Mouse (Mus musculus): ENCODE data around the gene Ubb. TPM values are rescaled to one million over a fixed set of nuclear protein-coding genes. Genes with fewer than 3 reads are reported as not detected.

Ubb gene
- 138 TPM for polyA plus RNA-seq (2014; fragmentation: Illumina TruSeq; extraction: RNeasy Lipid Tissue Mini Kit (QIAGEN cat#74804); ENCODE audit: low read depth, low replicate concordance)

DNA sequence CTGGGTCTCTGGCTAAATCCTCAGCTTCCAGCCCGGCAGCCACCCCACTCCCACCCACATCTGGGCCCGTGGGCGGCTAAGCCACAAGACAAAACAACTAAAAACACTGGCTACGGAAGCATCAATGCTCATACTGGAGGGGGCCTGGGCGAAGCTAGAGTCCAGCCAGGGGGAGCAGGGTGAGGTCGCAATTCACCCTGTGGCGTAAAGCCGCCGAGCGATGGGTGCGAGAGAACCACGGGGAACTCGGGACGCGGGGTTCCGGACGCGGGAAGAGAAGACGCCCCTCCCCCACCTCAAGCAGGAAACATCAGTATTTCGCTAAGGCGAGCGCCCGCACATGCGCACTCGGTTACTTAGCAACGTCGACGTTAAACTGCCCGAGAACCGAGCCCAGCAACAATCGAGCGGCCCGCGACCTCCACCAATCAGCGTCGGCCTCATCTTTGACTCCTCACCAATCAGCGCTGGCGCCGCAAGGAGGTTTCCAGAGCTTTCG, at the start of gene Ubb:
Gene Ubb (plus strand): TSS at position 445 of the 499 bp plus-strand sequence.

DNA sequence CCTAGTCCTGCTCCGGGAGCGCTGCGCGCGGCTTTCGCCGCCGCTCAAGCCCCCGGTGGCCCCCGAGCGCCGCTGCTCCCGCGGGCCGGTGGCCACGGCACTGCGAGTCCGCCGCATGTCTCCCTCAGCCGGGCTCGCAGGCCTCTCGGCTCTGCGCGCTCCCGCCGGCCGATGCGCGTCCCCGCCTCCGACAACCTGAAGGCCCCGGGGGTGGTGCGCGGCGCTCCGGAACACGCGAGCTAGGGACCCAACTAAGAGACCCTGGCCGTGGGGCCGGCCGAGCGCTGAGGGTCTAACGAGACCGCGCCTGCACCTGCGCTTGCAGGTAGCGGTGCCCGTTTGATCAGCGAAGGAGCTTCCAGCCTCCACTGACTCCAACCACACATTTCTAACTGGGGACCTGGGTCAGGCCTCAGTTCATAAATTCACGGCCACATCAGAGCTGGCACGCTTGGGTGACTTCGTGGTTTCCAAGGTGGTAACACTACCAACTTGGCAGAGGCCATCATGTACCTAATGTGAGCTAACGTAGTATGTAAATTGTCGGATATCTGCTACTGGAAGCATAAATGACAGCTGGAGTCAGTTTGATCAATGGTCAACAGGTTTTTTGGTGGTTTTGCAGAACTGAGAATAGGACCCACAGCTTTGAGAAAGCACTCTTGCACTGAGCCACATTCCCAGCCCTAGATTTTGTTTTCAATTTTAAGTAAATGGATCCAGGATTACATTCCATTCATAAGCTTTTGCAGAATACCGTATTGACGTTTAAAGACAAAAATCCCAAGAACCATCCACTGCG, 11.7 kb upstream of the Ubb start, which contains the start of gene Cenpv:
Gene Cenpv (minus strand): TSS at position 173 of the 802 bp plus-strand sequence.

DNA sequence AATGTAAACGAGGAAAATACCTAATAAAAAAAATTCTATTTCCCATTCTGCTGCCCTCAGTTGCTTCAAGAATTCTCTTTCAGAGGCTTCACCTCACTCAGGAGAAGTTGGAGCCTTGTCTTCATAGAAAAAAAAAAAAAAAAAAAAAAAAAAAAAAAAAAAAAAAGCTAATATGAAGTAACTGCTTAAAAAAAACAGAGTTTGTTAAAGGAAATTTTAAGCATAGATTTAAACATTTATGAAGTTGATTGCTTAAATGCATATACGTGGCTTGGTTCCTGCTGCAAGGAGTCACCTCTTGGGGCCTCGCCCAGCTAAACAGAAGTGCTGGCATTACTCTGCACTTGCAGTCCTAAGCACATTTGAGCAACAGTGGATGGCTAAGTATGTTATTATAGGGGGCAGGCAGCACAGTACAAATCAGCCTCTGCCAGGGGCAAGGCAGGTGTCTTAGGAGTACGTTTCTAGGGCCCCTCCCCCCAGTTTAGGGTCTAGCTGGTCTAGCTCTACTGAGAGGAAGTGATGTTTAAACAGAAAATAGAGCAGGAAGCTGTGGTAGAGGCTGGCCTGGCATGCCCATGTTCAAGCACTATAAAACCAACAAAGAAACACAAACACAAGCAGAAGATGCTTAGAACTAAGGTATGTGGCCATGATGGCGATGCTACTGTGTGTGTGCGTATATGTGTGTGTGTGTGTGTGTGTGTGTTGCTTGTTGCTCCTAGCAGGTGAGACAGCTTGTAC, 23.2 kb downstream of the Ubb start, which contains the start of gene Trpv2:
Gene Trpv2 (plus strand): TSS at position 528 of the 744 bp plus-strand sequence.

Other genes starting within 250 kb of the Ubb start
- 2.3 TPM for gene Pigl, start 92.7 kb upstream of the Ubb start, polyA plus RNA-seq (2014; fragmentation: Illumina TruSeq; extraction: RNeasy Lipid Tissue Mini Kit (QIAGEN cat#74804); ENCODE audit: low read depth, low replicate concordance)
- gene Ncor1, start 92.6 kb upstream of the Ubb start, polyA plus RNA-seq (2014; fragmentation: Illumina TruSeq; extraction: RNeasy Lipid Tissue Mini Kit (QIAGEN cat#74804); ENCODE audit: low read depth, low replicate concordance), result 143 TPM
- 386 TPM for gene Cenpv, start 11.9 kb upstream of the Ubb start, polyA plus RNA-seq (2014; fragmentation: Illumina TruSeq; extraction: RNeasy Lipid Tissue Mini Kit (QIAGEN cat#74804); ENCODE audit: low read depth, low replicate concordance)
- not detected for gene Trpv2, start 23.3 kb downstream of the Ubb start, polyA plus RNA-seq (2014; fragmentation: Illumina TruSeq; extraction: RNeasy Lipid Tissue Mini Kit (QIAGEN cat#74804); ENCODE audit: low read depth, low replicate concordance)
- 7.3 TPM for gene Lrrc75a, start 97.4 kb downstream of the Ubb start, polyA plus RNA-seq (2014; fragmentation: Illumina TruSeq; extraction: RNeasy Lipid Tissue Mini Kit (QIAGEN cat#74804); ENCODE audit: low read depth, low replicate concordance)
- 2.9 TPM for gene Mmgt2, start 97.5 kb downstream of the Ubb start, polyA plus RNA-seq (2014; fragmentation: Illumina TruSeq; extraction: RNeasy Lipid Tissue Mini Kit (QIAGEN cat#74804); ENCODE audit: low read depth, low replicate concordance)
- 6.9 TPM for gene Zfp287, start 180.7 kb downstream of the Ubb start, polyA plus RNA-seq (2014; fragmentation: Illumina TruSeq; extraction: RNeasy Lipid Tissue Mini Kit (QIAGEN cat#74804); ENCODE audit: low read depth, low replicate concordance)
- gene Gm10428, start 201.9 kb downstream of the Ubb start, polyA plus RNA-seq (2014; fragmentation: Illumina TruSeq; extraction: RNeasy Lipid Tissue Mini Kit (QIAGEN cat#74804); ENCODE audit: low read depth, low replicate concordance), result not detected
- 44.9 TPM for gene Zfp286, start 238.3 kb downstream of the Ubb start, polyA plus RNA-seq (2014; fragmentation: Illumina TruSeq; extraction: RNeasy Lipid Tissue Mini Kit (QIAGEN cat#74804); ENCODE audit: low read depth, low replicate concordance)